Mouse (Mus musculus): ENCODE results near the gene Nell2.

DNA sequence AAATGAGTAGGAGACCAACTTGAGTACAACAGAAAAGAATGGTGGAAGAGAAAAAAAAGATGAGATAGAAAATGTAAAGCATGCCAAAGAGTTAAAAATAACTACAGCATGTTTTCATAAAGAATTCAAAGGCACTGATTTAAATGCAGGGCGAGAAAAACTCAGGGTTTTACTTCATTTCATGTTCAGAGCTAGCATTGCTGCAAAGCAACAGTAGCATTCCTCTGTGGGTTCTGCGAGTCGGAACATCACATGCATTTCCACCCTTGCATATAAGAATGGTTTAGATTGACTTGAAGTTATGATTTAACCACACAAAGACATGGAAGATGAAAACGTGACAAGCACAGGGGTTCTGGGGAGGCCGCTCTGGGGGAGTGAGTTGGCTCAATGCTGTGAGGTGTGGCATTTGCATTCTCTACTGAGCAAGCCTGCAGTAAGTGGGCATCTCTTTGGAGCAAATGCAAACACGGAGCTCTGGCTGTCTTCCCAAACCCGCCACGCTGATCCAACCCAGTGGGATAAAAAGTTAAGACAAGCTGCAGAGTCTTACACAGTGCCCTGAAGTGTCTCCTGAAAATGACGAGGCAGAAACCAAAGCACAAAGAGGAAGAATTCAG is 334.6 kb downstream of the Nell2 start:
- no peak for TF ChIP-seq CTCF (conservative IDR thresholded peaks at IDR 0.05; ENCODE audit: low read length)
- no peak for TF ChIP-seq NANOG (IDR thresholded peaks at IDR 0.05; ENCODE audit: borderline replicate concordance, low read length)
